In the genomic region with DNA sequence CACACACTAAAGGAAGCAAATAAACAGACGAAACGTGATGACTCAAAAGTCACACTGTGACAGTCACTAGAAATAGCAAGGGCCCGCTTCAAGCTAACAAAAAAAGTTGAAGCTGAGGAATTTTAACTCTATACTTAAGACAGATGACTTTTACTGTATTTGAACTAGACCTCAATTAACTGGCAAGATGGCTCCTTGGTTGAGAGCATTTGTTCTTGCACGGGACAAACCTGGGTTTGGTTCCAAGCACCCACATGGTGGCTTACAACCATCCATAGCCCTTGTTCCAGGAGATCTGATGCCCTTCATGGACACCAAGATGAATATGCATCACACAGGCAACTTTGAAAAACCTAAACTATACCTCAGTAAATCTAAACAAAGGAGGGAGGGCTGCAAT, we compare ENCODE assay signal across 8 mouse cellular contexts. TPM values are rescaled to one million over a fixed set of nuclear protein-coding genes. Genes with fewer than 3 reads are reported as not detected.
DNase-seq lines count a peak whose midpoint lies in the region; ATAC-seq and TF ChIP-seq lines count a peak whose summit lies in the region.

No protein-coding gene starts in this region.

- peak overlapping the region; percentile 99 for H3K27ac ChIP-seq in heart, embryonic 10.5 days
- no peak overlapping the region for H3K27ac ChIP-seq in forebrain, postnatal 0 days (ENCODE audit: low read depth, low read length)
- H3K27ac ChIP-seq in liver, embryonic 16.5 days (ENCODE audit: low read length): no peak overlapping the region

- peaks cover 25% of the 10 kb centered on the region for H3K36me3 ChIP-seq in heart, embryonic 10.5 days
- H3K36me3 ChIP-seq in E14TG2a.4 (ENCODE audit: insufficient read depth, low read length): peaks cover 33% of the 10 kb centered on the region
- H3K36me3 ChIP-seq in forebrain, postnatal 0 days (ENCODE audit: insufficient read depth): no peaks in the 10 kb centered on the region
- peaks cover 17% of the 10 kb centered on the region for H3K36me3 ChIP-seq in liver, embryonic 16.5 days (ENCODE audit: control insufficient read depth, insufficient read depth)

- 38% methylated on average over 4 of the region's 4 CpGs for WGBS in heart, embryonic 10.5 days
- whole genome bisulfite sequencing in forebrain, postnatal 0 days: 35% methylated on average over 4 of the region's 4 CpGs
- 14% methylated on average over 4 of the region's 4 CpGs for WGBS in liver, embryonic 16.5 days (ENCODE audit: insufficient replicate concordance)

- H3K9me3 ChIP-seq in heart, embryonic 10.5 days: no peaks in the 10 kb centered on the region
- no peaks in the 10 kb centered on the region for H3K9me3 ChIP-seq in E14TG2a.4 (ENCODE audit: low read length)
- no peaks in the 10 kb centered on the region for H3K9me3 ChIP-seq in forebrain, postnatal 0 days (ENCODE audit: low read length)
- no peaks in the 10 kb centered on the region for H3K9me3 ChIP-seq in liver, embryonic 16.5 days (replicated peaks; ENCODE audit: control insufficient read depth, low read length)

- no peak overlapping the region for H3K9ac ChIP-seq in forebrain, postnatal 0 days
- peak overlapping the region; percentile 100 for H3K9ac ChIP-seq in liver, embryonic 16.5 days (ENCODE audit: low read depth, low read length)

- intact Hi-C loops in gastrocnemius, postnatal 36 days (cut with DNase I): loop anchor here (5.0 kb wide), 1 partner anchor 40 kb away; the partner anchor contains the start of gene BC005537

- H3K27me3 ChIP-seq in heart, embryonic 10.5 days (ENCODE audit: insufficient read depth, poor library complexity, severe bottlenecking): no peaks in the 10 kb centered on the region
- H3K27me3 ChIP-seq in E14TG2a.4 (ENCODE audit: insufficient read depth, low read length): no peaks in the 10 kb centered on the region
- H3K27me3 ChIP-seq in forebrain, postnatal 0 days (ENCODE audit: insufficient read depth, low read length): no peaks in the 10 kb centered on the region
- no peaks in the 10 kb centered on the region for H3K27me3 ChIP-seq in liver, embryonic 16.5 days (ENCODE audit: control insufficient read depth, insufficient read depth, low read depth, low read length)

- DNase-seq in heart, embryonic 10.5 days (ENCODE audit: low spot score): no peak
- no peak for DNase-seq in heart, postnatal 4 days
- no peak for DNase-seq in forebrain, postnatal 0 days
- DNase-seq in cerebellum, adult 8-10 months: no peak
- no peak for DNase-seq in gastrocnemius, postnatal 36 days
- no peak for DNase-seq in lung, adult 18-20 months

- ATAC-seq in forebrain, postnatal 0 days: no peak
- ATAC-seq in liver, embryonic 16.5 days (ENCODE audit: low read depth): no peak

- peak overlapping the region; percentile 51 for H3K4me2 ChIP-seq in forebrain, postnatal 0 days (ENCODE audit: low read depth)
- peak overlapping the region; percentile 72 for H3K4me2 ChIP-seq in liver, embryonic 16.5 days (ENCODE audit: low read depth, low read length)

- H3K4me1 ChIP-seq in heart, embryonic 10.5 days: peaks cover 13% of the 10 kb centered on the region
- peaks cover 44% of the 10 kb centered on the region for H3K4me1 ChIP-seq in E14TG2a.4 (replicated peaks; ENCODE audit: low read depth, low read length)
- no peaks in the 10 kb centered on the region; the same call in 1 of the 2 replicates for H3K4me1 ChIP-seq in forebrain, postnatal 0 days (ENCODE audit: insufficient read depth)
- peaks cover 30% of the 10 kb centered on the region for H3K4me1 ChIP-seq in liver, embryonic 16.5 days (ENCODE audit: control insufficient read depth, low read depth, low read length)

- TF ChIP-seq CTCF in E14TG2a.4 (conservative IDR thresholded peaks at IDR 0.05; ENCODE audit: low read length): no peak
- no peak for TF ChIP-seq CTCF in forebrain, postnatal 0 days (IDR thresholded peaks at IDR 0.05; ENCODE audit: low read depth)

- peak overlapping the region; percentile 98 for H3K4me3 ChIP-seq in heart, embryonic 10.5 days
- H3K4me3 ChIP-seq in E14TG2a.4 (replicated peaks; ENCODE audit: low read length): peak overlapping the region; percentile 98
- H3K4me3 ChIP-seq in forebrain, postnatal 0 days (ENCODE audit: low read depth, low read length): peak overlapping the region; percentile 60
- H3K4me3 ChIP-seq in liver, embryonic 16.5 days (ENCODE audit: low read depth, low read length): peak overlapping the region; percentile 100

RNA-seq across cellular contexts. Expression of gene Gmnn, which starts 0.5 kb away (rescaled TPM):
- polyA plus RNA-seq in heart, embryonic 10.5 days (2016; fragmentation: Nextera tagmentation; extraction: Ambion mirVana): 126 and 136 TPM in 2 replicates
- total RNA-seq in heart, postnatal 4 days (2021): 10 to 100 TPM; 69.9 to 75.8 TPM
- total RNA-seq in forebrain, postnatal 0 days (2014; rRNA removed): 4.4 and 5.5 TPM in 2 replicates
- 12.9 and 15.2 TPM in 2 replicates for polyA plus RNA-seq in forebrain, postnatal 0 days (2015; fragmentation: Nextera tagmentation; extraction: Ambion mirVana)
- polyA plus RNA-seq in liver, embryonic 16.5 days (2015; fragmentation: Nextera tagmentation; extraction: Ambion mirVana): 82.5 and 101 TPM in 2 replicates
- 1 to 10 TPM; 2.9 to 4.7 TPM for total RNA-seq in gastrocnemius, postnatal 36 days (2021)

RNA-seq across cellular contexts. Expression of gene Armh2, which starts 21.2 kb away (rescaled TPM):
- polyA plus RNA-seq in heart, embryonic 10.5 days (2016; fragmentation: Nextera tagmentation; extraction: Ambion mirVana): not detected in 2 replicates
- not detected for total RNA-seq in heart, postnatal 4 days (2021)
- 0.86 TPM in 1 of 2 replicates, not detected in the other for total RNA-seq in forebrain, postnatal 0 days (2014; rRNA removed)
- polyA plus RNA-seq in forebrain, postnatal 0 days (2015; fragmentation: Nextera tagmentation; extraction: Ambion mirVana): not detected in 2 replicates
- polyA plus RNA-seq in liver, embryonic 16.5 days (2015; fragmentation: Nextera tagmentation; extraction: Ambion mirVana): not detected in 2 replicates
- total RNA-seq in gastrocnemius, postnatal 36 days (2021): not detected

RNA-seq across cellular contexts. Expression of gene BC005537, which starts 39.2 kb away (rescaled TPM):
- 8.0 and 10.4 TPM in 2 replicates for polyA plus RNA-seq in heart, embryonic 10.5 days (2016; fragmentation: Nextera tagmentation; extraction: Ambion mirVana)
- total RNA-seq in heart, postnatal 4 days (2021): 100 to 1,000 TPM; 156 to 166 TPM
- 64.2 and 68.4 TPM in 2 replicates for total RNA-seq in forebrain, postnatal 0 days (2014; rRNA removed)
- 16.1 and 16.9 TPM in 2 replicates for polyA plus RNA-seq in forebrain, postnatal 0 days (2015; fragmentation: Nextera tagmentation; extraction: Ambion mirVana)
- 7.6 and 8.9 TPM in 2 replicates for polyA plus RNA-seq in liver, embryonic 16.5 days (2015; fragmentation: Nextera tagmentation; extraction: Ambion mirVana)
- total RNA-seq in gastrocnemius, postnatal 36 days (2021): 10 to 100 TPM; 44.6 to 46.4 TPM

Comparison
In these comparisons a context has a peak if more than half of its experiments do, and no peak if none do; other contexts are left out.
1. RNA of gene Gmnn, which starts 0.5 kb away (total RNA-seq): 69.9 to 75.8 TPM in heart, postnatal 4 days; 4.4 to 5.5 TPM in forebrain, postnatal 0 days and 2.9 to 4.7 TPM in gastrocnemius, postnatal 36 days; every median in the first group is over 10 times any median in the second.
2. Peak in every context shown above with its lines, with median percentiles within 50 percentile points of each other: H3K4me3 ChIP-seq.